Comparison of ENCODE assay signal across 17 mouse cellular contexts in genomic region chr2:32644799-32645475, GRCm38 (mm10). TPM values are rescaled to one million over a fixed set of nuclear protein-coding genes. Genes with fewer than 3 reads are reported as not detected.
DNase-seq lines count a peak whose midpoint lies in the region; ATAC-seq and TF ChIP-seq lines count a peak whose summit lies in the region.
"Had no signal": no experiment of that assay in that cellular context is flagged by ENCODE, and none has a peak within 500 bp of the region (broad histone marks: within the 10 kb centered on the region; RNA-seq: fewer than 3 reads in every experiment).

No protein-coding gene starts in this region.

- no peak overlapping the region for H3K4me2 ChIP-seq in kidney, embryonic 14.5 days (replicated peaks; ENCODE audit: low read depth, low read length)
- H3K4me2 ChIP-seq in embryonic facial prominence, embryonic 15.5 days (replicated peaks) = no peak overlapping the region
- no peak overlapping the region for H3K4me2 ChIP-seq in liver, postnatal 0 days (ENCODE audit: low read depth, low read length)

- intact Hi-C loops in heart, adult 2 months (cut with DNase I) = no loop called here
- intact Hi-C loops in heart, postnatal 36 days (cut with DNase I) = no loop called here

- H3K27ac ChIP-seq in heart, adult 2 months = peak overlapping the region; percentile 95
- H3K27ac ChIP-seq in kidney, embryonic 14.5 days (ENCODE audit: low read depth, low read length) = 0 out of 2 replicates have a peak overlapping the region, but pooled peaks have one; percentile 12
- 0 out of 2 replicates have a peak overlapping the region, but pooled peaks have one; percentile 85 for H3K27ac ChIP-seq in embryonic facial prominence, embryonic 15.5 days (replicated peaks)
- H3K27ac ChIP-seq in liver, postnatal 0 days (ENCODE audit: low read depth) = peak overlapping the region; percentile 18; the same call in 1 of the 2 replicates

- no peak for ATAC-seq in kidney, embryonic 14.5 days (ENCODE audit: low FRiP score, low TSS enrichment)
- ATAC-seq in embryonic facial prominence, embryonic 15.5 days (ENCODE audit: insufficient number of reproducible peaks, low FRiP score, low TSS enrichment, low read depth) = no peak
- ATAC-seq in liver, postnatal 0 days = 0 out of 2 replicates have a peak, but pooled peaks have one; percentile 25

- 75% methylated on average over 8 of the region's 8 CpGs for WGBS in heart, adult 2 months
- 70% methylated on average over 8 of the region's 8 CpGs for WGBS in kidney, embryonic 14.5 days
- 85% methylated on average over 8 of the region's 8 CpGs for WGBS in embryonic facial prominence, embryonic 15.5 days
- WGBS in liver, postnatal 0 days (ENCODE audit: insufficient replicate concordance) = 63% methylated on average over 8 of the region's 8 CpGs

- no peak for TF ChIP-seq POLR2A in heart, adult 2 months (IDR thresholded peaks at IDR 0.05; ENCODE audit: insufficient read depth, low read depth, low read length)

- no peaks in the 10 kb centered on the region for H3K9me3 ChIP-seq in kidney, embryonic 14.5 days (ENCODE audit: control insufficient read depth, low read length)
- H3K9me3 ChIP-seq in embryonic facial prominence, embryonic 15.5 days (replicated peaks) = no peaks in the 10 kb centered on the region
- H3K9me3 ChIP-seq in liver, postnatal 0 days (ENCODE audit: low read length) = no peaks in the 10 kb centered on the region

- H3K79me2 ChIP-seq in heart, adult 2 months (replicated peaks; ENCODE audit: control insufficient read depth, insufficient read depth, low read length) = 0 out of 2 replicates have a peak, but pooled peaks cover 3% of the 10 kb centered on the region

- no peak for DNase-seq in heart, adult 2 months
- no peak for DNase-seq in heart, postnatal 36 days
- DNase-seq in kidney, postnatal 10 days = no peak
- no peak for DNase-seq in liver, postnatal 0 days
- DNase-seq in adrenal gland, adult 18-20 months (ENCODE audit: low spot score in 2 of 2) = no peak
- no peak for DNase-seq in c-Kit-positive CD71-positive TER-119-positive erythroid progenitor cells, embryonic 14.5 days (ENCODE audit: low spot score)
- DNase-seq: adrenal gland, postnatal 25 days; B cell, adult 2 months; cerebellum, adult 18-20 months; kidney, postnatal 14 days; lung, postnatal 36 days; right cerebral cortex, adult 18-20 months; thymus, adult 2 months had no signal

- TF ChIP-seq CTCF in heart, adult 2 months (IDR thresholded peaks at IDR 0.05) = no peak
- no peak for TF ChIP-seq CTCF in liver, postnatal 0 days (IDR thresholded peaks at IDR 0.05; ENCODE audit: low read depth)

- no peaks in the 10 kb centered on the region for H3K27me3 ChIP-seq in heart, adult 2 months (ENCODE audit: control insufficient read depth, insufficient read depth, low read length)
- no peaks in the 10 kb centered on the region for H3K27me3 ChIP-seq in kidney, embryonic 14.5 days (ENCODE audit: control insufficient read depth, insufficient read depth, low read length)
- H3K27me3 ChIP-seq in embryonic facial prominence, embryonic 15.5 days = no peaks in the 10 kb centered on the region
- no peaks in the 10 kb centered on the region for H3K27me3 ChIP-seq in liver, postnatal 0 days (ENCODE audit: insufficient read depth, low read length)

- H3K4me3 ChIP-seq in heart, adult 2 months = no peak overlapping the region
- H3K4me3 ChIP-seq in kidney, embryonic 14.5 days (ENCODE audit: low read length) = no peak overlapping the region
- no peak overlapping the region for H3K4me3 ChIP-seq in embryonic facial prominence, embryonic 15.5 days (replicated peaks)
- no peak overlapping the region for H3K4me3 ChIP-seq in liver, postnatal 0 days (ENCODE audit: low read depth, low read length)

- H3K9ac ChIP-seq in heart, adult 2 months (ENCODE audit: low read depth, low read length) = 0 out of 2 replicates have a peak overlapping the region, but pooled peaks have one; percentile 6
- H3K9ac ChIP-seq in kidney, embryonic 14.5 days (ENCODE audit: low read depth, low read length) = no peak overlapping the region
- no peak overlapping the region for H3K9ac ChIP-seq in embryonic facial prominence, embryonic 15.5 days
- no peak overlapping the region for H3K9ac ChIP-seq in liver, postnatal 0 days (replicated peaks)

- no peaks in the 10 kb centered on the region for H3K36me3 ChIP-seq in heart, adult 2 months (ENCODE audit: control insufficient read depth, insufficient read depth, low read length)
- no peaks in the 10 kb centered on the region for H3K36me3 ChIP-seq in kidney, embryonic 14.5 days (ENCODE audit: control insufficient read depth, insufficient read depth, low read length)
- no peaks in the 10 kb centered on the region for H3K36me3 ChIP-seq in embryonic facial prominence, embryonic 15.5 days
- H3K36me3 ChIP-seq in liver, postnatal 0 days (replicated peaks; ENCODE audit: insufficient read depth, low read length) = no peaks in the 10 kb centered on the region

- no peak for TF ChIP-seq EP300 in heart, adult 2 months (IDR thresholded peaks at IDR 0.05; ENCODE audit: insufficient read depth, low read depth, low read length)
- no peak for TF ChIP-seq EP300 in liver, postnatal 0 days (IDR thresholded peaks at IDR 0.05; ENCODE audit: low read depth)

- peaks cover 27% of the 10 kb centered on the region for H3K4me1 ChIP-seq in heart, adult 2 months (ENCODE audit: control insufficient read depth, insufficient read depth, low read length)
- peaks cover 6% of the 10 kb centered on the region; the same call in 1 of the 2 replicates for H3K4me1 ChIP-seq in kidney, embryonic 14.5 days (ENCODE audit: control insufficient read depth, insufficient read depth, low read length)
- peaks cover 48% of the 10 kb centered on the region for H3K4me1 ChIP-seq in embryonic facial prominence, embryonic 15.5 days
- H3K4me1 ChIP-seq in liver, postnatal 0 days (ENCODE audit: insufficient read depth) = peaks cover 27% of the 10 kb centered on the region

RNA-seq across cellular contexts. Expression of gene Eng, which starts 1.5 kb away (rescaled TPM):
- total RNA-seq in heart, adult 2 months (2021) = 100 to 1,000 TPM; 113 to 122 TPM
- polyA plus RNA-seq in heart, adult 2 months (2012; rRNA removed) = 230 and 239 TPM in 2 replicates
- 100 to 1,000 TPM; 123 to 136 TPM for total RNA-seq in heart, postnatal 36 days (2021)
- 34.1 and 55.9 TPM in 2 replicates for polyA plus RNA-seq in kidney, embryonic 14.5 days (2014; fragmentation: Nextera tagmentation; extraction: Ambion mirVana)
- polyA plus RNA-seq in embryonic facial prominence, embryonic 15.5 days (2015; fragmentation: Nextera tagmentation; extraction: Ambion mirVana) = 83.8 and 86.3 TPM in 2 replicates
- polyA plus RNA-seq in liver, postnatal 0 days (2015; fragmentation: Nextera tagmentation; extraction: Ambion mirVana) = 29.9 and 30.2 TPM in 2 replicates
- 10 to 100 TPM; 77.1 to 81.3 TPM for total RNA-seq in adrenal gland, adult 18-20 months (2021)
- total RNA-seq: neutrophil, adult 5-6 weeks had no signal

RNA-seq across cellular contexts. Expression of gene Ak1, which starts 23.4 kb away (rescaled TPM):
- 100 to 1,000 TPM; 606 to 670 TPM for total RNA-seq in heart, adult 2 months (2021)
- polyA plus RNA-seq in heart, adult 2 months (2012; rRNA removed) = 584 and 623 TPM in 2 replicates
- total RNA-seq in heart, postnatal 36 days (2021) = 100 to 1,000 TPM; 631 to 727 TPM
- polyA plus RNA-seq in kidney, embryonic 14.5 days (2014; fragmentation: Nextera tagmentation; extraction: Ambion mirVana) = 22.1 and 25.5 TPM in 2 replicates
- polyA plus RNA-seq in embryonic facial prominence, embryonic 15.5 days (2015; fragmentation: Nextera tagmentation; extraction: Ambion mirVana) = 67.9 and 83.8 TPM in 2 replicates
- polyA plus RNA-seq in liver, postnatal 0 days (2015; fragmentation: Nextera tagmentation; extraction: Ambion mirVana) = 1.3 and 5.9 TPM in 2 replicates
- total RNA-seq in adrenal gland, adult 18-20 months (2021) = 10 to 100 TPM; 31.2 to 48.5 TPM
- total RNA-seq: monocyte, adult 5-6 weeks; neutrophil, adult 5-6 weeks had no signal

RNA-seq across cellular contexts. Expression of gene St6galnac6, which starts 45.4 kb away (rescaled TPM):
- total RNA-seq in heart, adult 2 months (2021) = 100 to 1,000 TPM; 107 to 125 TPM
- 129 and 174 TPM in 2 replicates for polyA plus RNA-seq in heart, adult 2 months (2012; rRNA removed)
- total RNA-seq in heart, postnatal 36 days (2021) = 100 to 1,000 TPM; 108 to 116 TPM
- 7.0 and 8.7 TPM in 2 replicates for polyA plus RNA-seq in kidney, embryonic 14.5 days (2014; fragmentation: Nextera tagmentation; extraction: Ambion mirVana)
- polyA plus RNA-seq in embryonic facial prominence, embryonic 15.5 days (2015; fragmentation: Nextera tagmentation; extraction: Ambion mirVana) = 26.9 and 27.7 TPM in 2 replicates
- 14.0 and 15.9 TPM in 2 replicates for polyA plus RNA-seq in liver, postnatal 0 days (2015; fragmentation: Nextera tagmentation; extraction: Ambion mirVana)
- total RNA-seq in adrenal gland, adult 18-20 months (2021) = 10 to 100 TPM; 52.4 to 67.9 TPM

RNA-seq across cellular contexts. Expression of gene St6galnac4, which starts 58.0 kb away (rescaled TPM):
- total RNA-seq in heart, adult 2 months (2021) = 10 to 100 TPM; 16.2 to 17.8 TPM
- polyA plus RNA-seq in heart, adult 2 months (2012; rRNA removed) = 25.2 and 28.6 TPM in 2 replicates
- 10 to 100 TPM; 18.7 to 21.7 TPM for total RNA-seq in heart, postnatal 36 days (2021)
- 15.6 and 20.0 TPM in 2 replicates for polyA plus RNA-seq in kidney, embryonic 14.5 days (2014; fragmentation: Nextera tagmentation; extraction: Ambion mirVana)
- polyA plus RNA-seq in embryonic facial prominence, embryonic 15.5 days (2015; fragmentation: Nextera tagmentation; extraction: Ambion mirVana) = 34.8 and 36.5 TPM in 2 replicates
- polyA plus RNA-seq in liver, postnatal 0 days (2015; fragmentation: Nextera tagmentation; extraction: Ambion mirVana) = 4.3 and 5.8 TPM in 2 replicates
- 10 to 100 TPM in 1 of 2 experiments, 1 to 10 TPM in 1; 6.6 to 11.4 TPM for total RNA-seq in adrenal gland, adult 18-20 months (2021)

RNA-seq across cellular contexts. Expression of gene Fpgs, which starts 59.0 kb away (rescaled TPM):
- 1 to 10 TPM; 4.6 to 5.7 TPM for total RNA-seq in heart, adult 2 months (2021)
- 17.8 and 18.0 TPM in 2 replicates for polyA plus RNA-seq in heart, adult 2 months (2012; rRNA removed)
- total RNA-seq in heart, postnatal 36 days (2021) = 1 to 10 TPM; 5.0 to 6.6 TPM
- polyA plus RNA-seq in kidney, embryonic 14.5 days (2014; fragmentation: Nextera tagmentation; extraction: Ambion mirVana) = 27.1 and 33.2 TPM in 2 replicates
- 31.6 and 33.2 TPM in 2 replicates for polyA plus RNA-seq in embryonic facial prominence, embryonic 15.5 days (2015; fragmentation: Nextera tagmentation; extraction: Ambion mirVana)
- 85.3 and 95.9 TPM in 2 replicates for polyA plus RNA-seq in liver, postnatal 0 days (2015; fragmentation: Nextera tagmentation; extraction: Ambion mirVana)
- 10 to 100 TPM in 1 of 2 experiments, 1 to 10 TPM in 1; 8.2 to 10.3 TPM for total RNA-seq in adrenal gland, adult 18-20 months (2021)

Comparison
In these comparisons a context has a peak if more than half of its experiments do, and no peak if none do; other contexts are left out.
1. H3K27ac ChIP-seq: peak in every context shown above with its lines; median percentile 95 in heart, adult 2 months; 85 in embryonic facial prominence, embryonic 15.5 days; 18 in liver, postnatal 0 days; 12 in kidney, embryonic 14.5 days.